Mouse (Mus musculus) ES-E14 (cell line): Measurements from ENCODE around the gene Ceacam18.

Experiments used
- CHD2 ChIP-seq: IDR thresholded peaks from 2 replicates; pipeline ENCODE4 v1.6.1; 2014; ENCODE audit warnings: mild to moderate bottlenecking, low read depth, low read length, inconsistent platforms
- HCFC1 ChIP-seq: IDR thresholded peaks from 2 replicates; pipeline ENCODE4 v1.6.1; 2012; ENCODE audit warnings: low read length, inconsistent platforms, borderline replicate concordance; ENCODE audit not compliant: insufficient read depth
- MAFK ChIP-seq: IDR thresholded peaks from 2 replicates; pipeline ENCODE4 v1.6.1; 2014; ENCODE audit warnings: mild to moderate bottlenecking, low read depth, low read length, inconsistent platforms; ENCODE audit not compliant: insufficient read depth
- ZC3H11A ChIP-seq: IDR thresholded peaks from 2 replicates; pipeline ENCODE4 v1.6.1; 2012; ENCODE audit warnings: low read depth, mild to moderate bottlenecking, inconsistent platforms, low read length, borderline replicate concordance
- ZNF384 ChIP-seq: IDR thresholded peaks from 2 replicates; pipeline ENCODE4 v1.6.1; 2012; ENCODE audit warnings: low read depth, low read length, inconsistent platforms

GRCm38 (mm10) chr7:43678517-43678916 lies 44.0 kb downstream of the Ceacam18 start:
- TF ChIP-seq HCFC1 (no peak), MAFK (no peak), ZC3H11A (peak; percentile 15; the same call in 1 of the 2 replicates), CHD2 (no peak), ZNF384 (no peak)
